Mouse (Mus musculus) heart, adult 2 months (tissue): ENCODE data around the gene Ak6.

ENCODE experiments used
- CTCF ChIP-seq: fragments of 200-600 bp; IDR thresholded peaks from 2 replicates; pipeline ENCODE4 v1.8.1; 2022; ENCODE audit warnings: antibody characterized with exemption, mild to moderate bottlenecking, moderate library complexity
- EP300 ChIP-seq: fragments of 200-500 bp; IDR thresholded peaks from 2 replicates; pipeline ENCODE4 v1.6.1; 2011; ENCODE audit warnings: low read depth, low read length, control low read depth; ENCODE audit not compliant: insufficient read depth
- POLR2A ChIP-seq: fragments of 200-500 bp; IDR thresholded peaks from 2 replicates; pipeline ENCODE4 v1.6.1; 2011; ENCODE audit warnings: mild to moderate bottlenecking, low read depth, low read length, control low read depth; ENCODE audit not compliant: insufficient read depth

DNA sequence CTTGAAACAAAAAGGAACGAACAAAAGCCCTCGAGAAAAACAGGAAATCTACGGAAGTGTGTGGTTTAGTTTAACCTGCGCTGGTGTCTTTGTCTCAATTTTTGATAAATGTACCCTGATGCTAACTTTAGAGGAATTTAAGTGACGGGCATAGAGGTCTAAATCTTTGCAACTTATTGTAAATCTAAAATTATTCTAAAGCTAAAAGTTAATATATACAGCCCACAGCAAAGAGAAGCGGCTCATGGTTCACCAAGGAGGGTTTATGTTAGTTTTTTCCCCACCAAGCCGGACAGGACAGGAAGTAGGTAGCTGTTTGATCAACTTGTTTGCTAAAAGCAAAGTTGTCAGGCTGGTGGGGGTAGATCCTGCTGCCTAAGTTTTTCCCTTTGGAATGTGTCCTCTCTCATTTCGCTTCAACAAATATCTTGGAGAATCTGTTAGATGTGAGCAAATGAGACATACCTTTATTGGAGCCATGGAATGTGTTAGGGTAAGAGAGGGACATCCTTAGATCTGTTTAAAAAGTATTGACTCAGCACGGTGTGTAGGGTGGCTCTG lies 19.5 kb downstream of the Ak6 start:
- TF ChIP-seq EP300 = no peak
- no peak for TF ChIP-seq POLR2A
- no peak for TF ChIP-seq CTCF
